Mouse (Mus musculus): Measurements from ENCODE around the gene Xaf1.

Gene Xaf1

DNA sequence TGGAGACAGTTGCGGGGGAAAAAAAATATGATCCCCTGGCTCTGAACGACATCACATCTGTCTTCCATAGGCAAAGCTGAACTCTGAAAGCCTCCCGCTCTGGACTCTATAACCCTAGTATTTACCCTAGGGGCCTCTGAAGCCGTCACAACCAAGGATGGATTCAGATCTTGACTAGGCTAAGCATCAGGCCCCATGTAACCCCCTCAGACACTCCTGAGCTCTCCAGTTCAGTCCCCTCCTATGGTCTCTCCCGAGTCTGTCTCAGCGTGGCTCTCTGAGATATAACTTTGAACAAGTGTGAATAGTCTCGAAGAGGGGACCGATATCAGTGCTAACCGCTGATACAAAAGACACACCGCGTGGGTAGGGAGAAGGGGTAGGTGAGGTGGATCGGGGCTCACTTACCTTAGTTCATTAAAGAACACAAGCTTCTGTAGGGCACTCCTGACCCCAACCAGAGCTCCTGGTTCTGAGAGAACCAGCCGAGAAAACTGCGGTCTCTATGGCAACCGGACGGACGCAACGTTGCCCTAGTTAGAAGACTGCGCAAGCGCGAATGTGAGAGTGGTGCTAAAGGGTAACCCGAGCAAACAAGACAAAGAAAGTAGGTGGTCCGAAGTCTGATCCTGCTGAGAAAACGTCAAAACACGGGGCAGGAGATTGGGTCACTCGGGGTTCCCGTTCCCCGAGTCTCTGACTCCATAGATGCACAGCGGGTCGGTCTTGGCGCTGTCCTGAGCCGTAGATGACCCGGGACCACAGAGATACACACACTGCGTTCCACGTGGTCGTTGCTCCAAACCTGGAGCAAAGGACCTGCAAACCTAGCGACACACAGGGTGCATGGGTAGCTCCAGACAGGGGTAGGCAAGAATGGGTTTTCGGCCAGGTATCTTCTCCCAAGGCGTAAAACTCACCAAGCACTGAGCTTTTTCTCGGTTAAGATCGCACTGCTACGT, 60.2 kb downstream of the Xaf1 start:
- DNase-seq (ENCODE audit: low spot score in 2 of 2), result peak in 1 of 2 experiments; percentile 18

DNA sequence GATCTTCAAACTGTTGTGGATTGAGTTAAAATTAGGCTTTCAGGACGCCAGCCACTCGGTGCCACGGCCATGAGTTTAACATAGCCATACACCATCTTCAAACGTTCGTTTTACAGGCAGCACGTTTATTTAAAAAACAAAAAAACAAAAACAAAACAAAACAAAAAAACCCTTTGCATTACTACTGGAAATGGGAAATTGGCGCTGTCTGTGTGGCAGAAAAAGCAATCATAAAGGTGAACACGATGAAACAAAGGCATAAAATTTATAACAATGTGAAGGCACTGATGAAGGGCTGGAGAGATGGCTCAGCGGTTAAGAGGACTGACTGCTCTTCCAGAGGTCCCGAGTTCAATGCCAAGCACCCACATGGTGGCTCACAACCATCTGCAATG, 60.9 kb downstream of the Xaf1 start, which contains the start of gene Tekt1:
Tekt1 (minus strand) TSS at position 96 of the 395 bp plus-strand sequence.
- no peak for DNase-seq (ENCODE audit: low spot score in 2 of 2)

Data from spleen, postnatal 4 days (tissue).